Mouse (Mus musculus) intestine, embryonic 16.5 days (tissue): ENCODE results near the gene Ccdc33. TPM values are rescaled to one million over a fixed set of nuclear protein-coding genes. Genes with fewer than 3 reads are reported as not detected.
A peak's percentile ranks its signal among the peaks of the same experiment; 100 is the strongest.

Experiments
- ATAC-seq: fragments of 200-750 bp; cut with Nextera tagmentation; 2 replicates; pipeline ENCODE4 v1.8.0; 2017; ENCODE audit warnings: moderate TSS enrichment, moderate library complexity
- H3K27ac ChIP-seq: fragments of 300-500 bp; sonication (generic); 2 replicates; pipeline ENCODE4 v1.5.1; 2014; ENCODE audit warnings: mild to moderate bottlenecking, low read length
- H3K27me3 ChIP-seq: fragments of 300-500 bp; sonication (generic); replicated peaks from 2 replicates; pipeline ENCODE4 v1.6.1; 2014; ENCODE audit warnings: low read length, control low read depth, mixed read lengths; ENCODE audit not compliant: control insufficient read depth, insufficient read depth
- H3K36me3 ChIP-seq: fragments of 300-500 bp; sonication (generic); 2 replicates; pipeline ENCODE4 v1.6.1; 2014; ENCODE audit warnings: low read length, control low read depth; ENCODE audit not compliant: control insufficient read depth, insufficient read depth
- H3K4me1 ChIP-seq: fragments of 300-500 bp; sonication (generic); 2 replicates; pipeline ENCODE4 v1.6.1; 2014; ENCODE audit warnings: low read length, control low read depth, mixed read lengths; ENCODE audit not compliant: control insufficient read depth, insufficient read depth
- H3K4me2 ChIP-seq: fragments of 300-500 bp; sonication (generic); 2 replicates; pipeline ENCODE4 v1.6.1; 2014; ENCODE audit warnings: low read depth, low read length, control low read depth
- H3K4me3 ChIP-seq: fragments of 300-500 bp; sonication (generic); 2 replicates; pipeline ENCODE4 v1.5.1; 2014; ENCODE audit warnings: mild to moderate bottlenecking, low read length
- H3K9ac ChIP-seq: fragments of 300-500 bp; sonication (generic); 2 replicates; pipeline ENCODE4 v1.6.1; 2014; ENCODE audit warnings: low read depth, low read length
- H3K9me3 ChIP-seq: fragments of 300-500 bp; sonication (generic); 2 replicates; pipeline ENCODE4 v1.6.1; 2016; ENCODE audit warnings: low read length, control low read depth; ENCODE audit not compliant: control insufficient read depth
- WGBS: fragments of 180-500 bp; shearing (Covaris S2); extraction: QIAGEN DNeasy Blood & Tissue Kit; methylation state at CpG from one replicate; pipeline ENCODE4 v1.1.7; 2014; 5-methylcytosine and 5-hydroxymethylcytosine counted together
- polyA plus RNA-seq: library from polyadenylated mRNA; unstranded; fragments of >200 nt; fragmentation: Nextera tagmentation; extraction: Ambion mirVana; gene quantifications from 2 replicates; pipeline ENCODE4 v1.2.1, GENCODE M21; 2015

The Ccdc33 gene
- polyA plus RNA-seq, 1 experiment from 2014 or later = 0.82 TPM

GRCm38 (mm10) chr9:58048621-58049020 is 70.0 kb downstream of the Ccdc33 start:
- Histone ChIP-seq H3K4me1 (peaks cover 4% of the 10 kb centered on the region; the same call in 1 of the 2 replicates), H3K4me2 (no peak overlapping the region), H3K9ac (no peak overlapping the region), H3K9me3 (no peaks in the 10 kb centered on the region), H3K36me3 (no peaks in the 10 kb centered on the region), H3K4me3 (no peak overlapping the region), H3K27ac (no peak overlapping the region), H3K27me3 (no peaks in the 10 kb centered on the region)
- ATAC-seq = no peak
- WGBS = 27% methylated on average over 6 of the region's 6 CpGs

- no peak for ATAC-seq
- whole genome bisulfite sequencing = 62% methylated on average over 10 of the region's 10 CpGs
- H3K36me3 ChIP-seq = no peaks in the 10 kb centered on the region
- H3K27me3 ChIP-seq = no peaks in the 10 kb centered on the region
- no peak overlapping the region for H3K4me2 ChIP-seq
- no peaks in the 10 kb centered on the region for H3K9me3 ChIP-seq
- no peak overlapping the region for H3K27ac ChIP-seq
- no peak overlapping the region for H3K4me3 ChIP-seq
- peaks cover 6% of the 10 kb centered on the region for H3K4me1 ChIP-seq
- H3K9ac ChIP-seq = no peak overlapping the region
These were observed 71.6 kb downstream of the Ccdc33 start for GRCm38 (mm10) chr9:58047061-58047460.

GRCm38 (mm10) chr9:58045646-58046045 is 73.0 kb downstream of the Ccdc33 start:
- no peaks in the 10 kb centered on the region for H3K9me3 ChIP-seq
- peaks cover 6% of the 10 kb centered on the region for H3K4me1 ChIP-seq
- ATAC-seq = no peak
- no peak overlapping the region for H3K9ac ChIP-seq
- H3K4me3 ChIP-seq = no peak overlapping the region
- H3K27ac ChIP-seq = no peak overlapping the region
- 35% methylated on average over 4 of the region's 4 CpGs for WGBS
- H3K27me3 ChIP-seq = no peaks in the 10 kb centered on the region
- no peak overlapping the region for H3K4me2 ChIP-seq
- no peaks in the 10 kb centered on the region for H3K36me3 ChIP-seq

- Histone ChIP-seq H3K36me3 (no peaks in the 10 kb centered on the region), H3K9me3 (no peaks in the 10 kb centered on the region), H3K27ac (no peak overlapping the region), H3K4me1 (peaks cover 7% of the 10 kb centered on the region), H3K4me3 (no peak overlapping the region), H3K27me3 (no peaks in the 10 kb centered on the region), H3K9ac (no peak overlapping the region), H3K4me2 (no peak overlapping the region)
- 25% methylated on average over 10 of the region's 10 CpGs for WGBS
- no peak for ATAC-seq
These were observed 73.8 kb downstream of the Ccdc33 start for GRCm38 (mm10) chr9:58044828-58045227.

- ATAC-seq = no peak
- H3K9me3 ChIP-seq = no peaks in the 10 kb centered on the region
- WGBS = 82% methylated on average over 10 of the region's 10 CpGs
These were observed 75.1 kb downstream of the Ccdc33 start for GRCm38 (mm10) chr9:58043496-58044017.

GRCm38 (mm10) chr9:58042391-58042790 is 76.2 kb downstream of the Ccdc33 start:
- Histone ChIP-seq H3K4me2 (no peak overlapping the region), H3K27me3 (no peaks in the 10 kb centered on the region), H3K4me1 (peaks cover 9% of the 10 kb centered on the region), H3K27ac (no peak overlapping the region), H3K36me3 (no peaks in the 10 kb centered on the region), H3K9ac (no peak overlapping the region), H3K4me3 (no peak overlapping the region), H3K9me3 (no peaks in the 10 kb centered on the region)
- no peak for ATAC-seq
- 39% methylated on average over 10 of the region's 10 CpGs for WGBS

More at GRCm38 (mm10) chr9:58043496-58044017, 75.1 kb downstream of the Ccdc33 start:
- H3K36me3 ChIP-seq = no peaks in the 10 kb centered on the region
- no peak overlapping the region for H3K9ac ChIP-seq
- H3K4me2 ChIP-seq = no peak overlapping the region
- no peaks in the 10 kb centered on the region for H3K27me3 ChIP-seq
- H3K4me1 ChIP-seq = peaks cover 9% of the 10 kb centered on the region
- H3K4me3 ChIP-seq = no peak overlapping the region
- H3K27ac ChIP-seq = no peak overlapping the region

GRCm38 (mm10) chr9:58040977-58041376 is 77.6 kb downstream of the Ccdc33 start:
- no peaks in the 10 kb centered on the region for H3K27me3 ChIP-seq
- no peak overlapping the region for H3K4me2 ChIP-seq
- no peaks in the 10 kb centered on the region for H3K9me3 ChIP-seq
- H3K27ac ChIP-seq = no peak overlapping the region
- peaks cover 9% of the 10 kb centered on the region for H3K4me1 ChIP-seq
- 51% methylated on average over 4 of the region's 4 CpGs for WGBS
- ATAC-seq = no peak
- no peak overlapping the region for H3K4me3 ChIP-seq
- H3K9ac ChIP-seq = no peak overlapping the region
- H3K36me3 ChIP-seq = no peaks in the 10 kb centered on the region

GRCm38 (mm10) chr9:58038500-58039168 is 80.0 kb downstream of the Ccdc33 start:
- no peaks in the 10 kb centered on the region for H3K9me3 ChIP-seq
- H3K4me2 ChIP-seq = no peak overlapping the region
- H3K27ac ChIP-seq = no peak overlapping the region
- peaks cover 5% of the 10 kb centered on the region; the same call in 1 of the 2 replicates for H3K4me1 ChIP-seq
- 36% methylated on average over 19 of the region's 19 CpGs for WGBS
- peak; percentile 60; the same call in 1 of the 2 replicates for ATAC-seq
- H3K27me3 ChIP-seq = no peaks in the 10 kb centered on the region
- H3K36me3 ChIP-seq = no peaks in the 10 kb centered on the region
- H3K4me3 ChIP-seq = no peak overlapping the region
- no peak overlapping the region for H3K9ac ChIP-seq

- Histone ChIP-seq H3K27ac (no peak overlapping the region), H3K36me3 (no peaks in the 10 kb centered on the region), H3K4me1 (0 out of 2 replicates have a peak, but pooled peaks cover 2% of the 10 kb centered on the region), H3K9ac (no peak overlapping the region), H3K27me3 (no peaks in the 10 kb centered on the region), H3K4me3 (no peak overlapping the region), H3K4me2 (no peak overlapping the region), H3K9me3 (no peaks in the 10 kb centered on the region)
- WGBS = 79% methylated on average over 4 of the region's 4 CpGs
- ATAC-seq = no peak
These were observed 81.7 kb downstream of the Ccdc33 start for GRCm38 (mm10) chr9:58036961-58037360.
